Comparison of ENCODE assay signal across 20 mouse cellular contexts in the genomic region with DNA sequence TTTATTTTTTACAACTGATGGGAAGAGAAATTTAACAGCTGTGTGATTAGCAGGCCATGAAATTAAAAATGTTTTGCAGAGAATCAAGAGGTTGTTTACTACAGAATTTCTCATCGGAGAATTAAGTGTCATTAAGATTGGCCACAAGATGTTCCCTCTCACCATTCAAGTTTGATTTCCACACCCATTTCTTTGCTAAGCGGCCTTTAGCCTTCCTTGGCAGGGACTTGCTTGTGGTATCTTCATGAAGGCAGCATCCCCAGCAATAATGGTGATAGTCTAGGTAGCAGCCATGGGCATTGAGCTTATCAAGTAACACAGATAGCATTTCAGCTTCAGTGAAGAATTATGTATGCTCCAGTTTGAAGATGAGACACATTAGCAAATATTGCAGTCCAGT.
DNase-seq lines count a peak whose midpoint lies in the region; ATAC-seq and TF ChIP-seq lines count a peak whose summit lies in the region.
"Had no signal": no experiment of that assay in that cellular context is flagged by ENCODE, and none has a peak within 500 bp of the region (broad histone marks: within the 10 kb centered on the region; RNA-seq: fewer than 3 reads in every experiment).

No protein-coding gene starts in this region.

- no peak for ATAC-seq in lung, embryonic 15.5 days (ENCODE audit: borderline replicate concordance, extremely low read depth, low FRiP score, low TSS enrichment)
- peak; percentile 56 for ATAC-seq in lung, postnatal 0 days
- ATAC-seq: activated CD4-positive, CD25-positive, alpha-beta regulatory T cell, adult 4 months; forebrain, embryonic 13.5 days; forebrain, postnatal 0 days; Patski had no signal

- no peak for TF ChIP-seq EP300 in lung, postnatal 0 days (IDR thresholded peaks at IDR 0.05)

- no peak for TF ChIP-seq CTCF in lung, adult 2 months (IDR thresholded peaks at IDR 0.05; ENCODE audit: insufficient read depth, low read length)
- TF ChIP-seq CTCF in lung, postnatal 0 days (IDR thresholded peaks at IDR 0.05): no peak

- no peaks in the 10 kb centered on the region for H3K27me3 ChIP-seq in lung, embryonic 15.5 days
- no peaks in the 10 kb centered on the region for H3K27me3 ChIP-seq in lung, postnatal 0 days (replicated peaks; ENCODE audit: insufficient read depth, low read length)
- H3K27me3 ChIP-seq: CH12.LX; embryonic facial prominence, embryonic 13.5 days; forebrain, embryonic 13.5 days; hindbrain, embryonic 13.5 days; Patski had no signal

- WGBS in lung, embryonic 15.5 days: 62% methylated on average over 2 of the region's 2 CpGs
- WGBS in lung, adult 2 months: 63% methylated on average over 2 of the region's 2 CpGs
- WGBS in lung, postnatal 0 days: 65% methylated on average over 2 of the region's 2 CpGs

- DNase-seq in lung, adult 2 months: no peak
- peak; percentile 55 for DNase-seq in fat pad, adult 2 months (ENCODE audit: extremely low read depth, low read depth, low spot score)
- peak; percentile 67 for DNase-seq in lung, postnatal 0 days (ENCODE audit: low spot score)
- DNase-seq in lung, postnatal 36 days: peak; percentile 38
- no peak for DNase-seq in cerebellum, postnatal 4 days (ENCODE audit: low spot score in 2 of 2)
- DNase-seq: adrenal gland, postnatal 14 days; cerebellum, adult 11-12 months; cerebellum, adult 9-10 months; cerebellum, postnatal 25 days; forebrain, postnatal 0 days; gastrocnemius, postnatal 25 days; heart, postnatal 10 days had no signal

- no peaks in the 10 kb centered on the region for H3K36me3 ChIP-seq in lung, embryonic 15.5 days
- H3K36me3 ChIP-seq in lung, postnatal 0 days (ENCODE audit: insufficient read depth, low read length): no peaks in the 10 kb centered on the region
- H3K36me3 ChIP-seq: embryonic facial prominence, embryonic 13.5 days; heart, embryonic 10.5 days; hindbrain, embryonic 13.5 days had no signal

- H3K9me3 ChIP-seq in lung, embryonic 15.5 days: no peaks in the 10 kb centered on the region
- no peaks in the 10 kb centered on the region for H3K9me3 ChIP-seq in lung, postnatal 0 days (ENCODE audit: low read length)
- H3K9me3 ChIP-seq: embryonic facial prominence, embryonic 13.5 days; forebrain, embryonic 13.5 days; heart, embryonic 10.5 days; hindbrain, embryonic 13.5 days had no signal

- no peak overlapping the region for H3K4me2 ChIP-seq in lung, embryonic 15.5 days
- H3K4me2 ChIP-seq in lung, postnatal 0 days (replicated peaks; ENCODE audit: low read depth, low read length): no peak overlapping the region
- H3K4me2 ChIP-seq: embryonic facial prominence, embryonic 13.5 days; forebrain, embryonic 13.5 days; hindbrain, embryonic 13.5 days had no signal

- 0 out of 2 replicates have a peak overlapping the region, but pooled peaks have one; percentile 19 for H3K27ac ChIP-seq in lung, embryonic 15.5 days
- peak overlapping the region; percentile 51; the same call in 1 of the 2 replicates for H3K27ac ChIP-seq in lung, postnatal 0 days (ENCODE audit: low read length)
- H3K27ac ChIP-seq: embryonic facial prominence, embryonic 13.5 days; forebrain, embryonic 13.5 days; heart, embryonic 10.5 days; hindbrain, embryonic 13.5 days had no signal

- H3K9ac ChIP-seq in lung, embryonic 15.5 days: no peak overlapping the region
- no peak overlapping the region for H3K9ac ChIP-seq in lung, postnatal 0 days (replicated peaks; ENCODE audit: low read depth)
- H3K9ac ChIP-seq: embryonic facial prominence, embryonic 13.5 days; forebrain, embryonic 13.5 days; forebrain, postnatal 0 days; hindbrain, embryonic 13.5 days had no signal

- no peak for TF ChIP-seq POLR2A in lung, adult 2 months (IDR thresholded peaks at IDR 0.05; ENCODE audit: borderline replicate concordance, extremely low read depth, low read depth, low read length)

- H3K4me1 ChIP-seq in lung, embryonic 15.5 days: peaks cover 26% of the 10 kb centered on the region
- H3K4me1 ChIP-seq in lung, adult 2 months (ENCODE audit: control insufficient read depth, insufficient read depth, low read length): peaks cover 14% of the 10 kb centered on the region
- H3K4me1 ChIP-seq in lung, postnatal 0 days (ENCODE audit: insufficient read depth, low read depth, low read length): peaks cover 24% of the 10 kb centered on the region; the same call in 1 of the 2 replicates

- H3K4me3 ChIP-seq in lung, embryonic 15.5 days: no peak overlapping the region
- no peak overlapping the region for H3K4me3 ChIP-seq in lung, adult 2 months (replicated peaks; ENCODE audit: extremely low read depth, low read depth, low read length)
- no peak overlapping the region for H3K4me3 ChIP-seq in lung, postnatal 0 days (ENCODE audit: low read depth, low read length)
- H3K4me3 ChIP-seq: embryonic facial prominence, embryonic 13.5 days; forebrain, embryonic 13.5 days; heart, embryonic 10.5 days; hindbrain, embryonic 13.5 days had no signal

Comparison
In these comparisons a context has a peak if more than half of its experiments do, and no peak if none do; other contexts are left out.
1. DNase-seq: peak in fat pad, adult 2 months (single experiment), lung, postnatal 0 days (single experiment) and lung, postnatal 36 days (single experiment); none in lung, adult 2 months (single experiment) and cerebellum, postnatal 4 days (0 of 2).